Mouse (Mus musculus) adipocyte (in vitro differentiated cells): ENCODE results near the gene Smim14.
A peak's percentile ranks its signal among the peaks of the same experiment; 100 is the strongest.

Source experiments
- DNase-seq: peaks from one replicate; pipeline ENCODE4 v3.0.0-alpha.2; 2016; ENCODE audit warnings: low spot score

Gene Smim14

GRCm38 (mm10) chr5:65459454-65459853, 77.5 kb downstream of the Smim14 start:
- DNase-seq = no peak

GRCm38 (mm10) chr5:65457846-65458245, 79.1 kb downstream of the Smim14 start:
- peak; percentile 74 for DNase-seq

GRCm38 (mm10) chr5:65457086-65457827, 79.7 kb downstream of the Smim14 start:
- peak; percentile 64 for DNase-seq

- DNase-seq = peak; percentile 72
These were observed 82.2 kb downstream of the Smim14 start for GRCm38 (mm10) chr5:65454771-65455170.

- DNase-seq = no peak
These were observed 88.0 kb downstream of the Smim14 start for GRCm38 (mm10) chr5:65448941-65449340.

DNA sequence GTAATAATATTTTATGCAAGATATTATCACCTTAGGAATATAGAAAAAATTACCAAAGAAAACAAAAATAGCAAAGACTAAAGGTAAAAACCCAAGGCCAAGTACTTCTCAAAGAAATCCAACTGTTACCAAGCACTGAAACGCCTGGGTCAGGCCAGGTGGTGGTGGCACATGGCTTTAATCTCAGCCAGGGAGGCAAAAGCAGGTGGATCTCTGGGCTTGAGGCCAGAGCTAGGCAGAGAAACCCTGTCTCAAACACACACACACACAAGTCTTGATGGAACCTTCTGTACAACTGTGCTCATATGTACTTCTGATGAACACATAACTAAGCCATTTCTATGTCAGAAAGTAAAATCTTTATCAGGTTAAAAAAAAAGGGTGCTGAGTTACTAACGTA, 89.2 kb downstream of the Smim14 start:
- DNase-seq = no peak

DNA sequence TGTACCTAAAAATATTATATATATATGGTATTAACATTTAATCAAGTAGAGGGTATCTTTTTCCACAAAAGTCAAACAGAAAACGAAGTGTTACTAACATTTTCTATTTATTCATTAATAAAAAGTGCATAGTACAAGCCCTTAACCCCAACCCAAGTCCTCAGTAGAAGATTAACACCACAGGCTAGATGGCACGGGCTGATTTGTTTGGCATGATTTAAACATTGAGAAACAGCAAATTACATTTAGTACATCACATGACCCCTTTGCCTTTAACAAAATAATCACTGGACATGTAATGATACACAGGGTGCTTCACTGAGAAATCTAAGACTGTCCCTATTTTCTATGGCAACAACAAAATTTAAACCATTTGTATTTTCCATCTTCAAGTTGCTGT, 90.2 kb downstream of the Smim14 start:
- no peak for DNase-seq

GRCm38 (mm10) chr5:65444981-65445380, 92.0 kb downstream of the Smim14 start:
- no peak for DNase-seq

DNA sequence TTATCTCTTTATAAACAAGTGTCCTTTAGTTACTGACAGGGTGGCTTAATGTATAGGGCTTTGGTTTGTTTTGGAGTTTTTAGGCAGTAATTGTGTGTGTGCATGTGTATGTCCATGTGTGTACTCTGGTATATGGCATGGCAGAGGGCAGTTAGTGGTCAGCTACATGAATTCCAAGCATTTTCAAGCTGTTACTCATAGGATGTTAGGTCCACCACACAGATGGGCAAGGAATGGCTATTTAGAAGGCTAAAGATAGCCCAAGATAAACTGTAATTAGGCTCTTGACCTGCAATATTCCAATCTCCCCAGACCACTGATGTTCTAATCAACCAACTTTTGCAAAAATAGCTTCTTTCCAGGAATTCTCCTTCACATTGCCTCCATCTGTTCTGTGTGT, 98.9 kb downstream of the Smim14 start:
- DNase-seq = no peak

DNA sequence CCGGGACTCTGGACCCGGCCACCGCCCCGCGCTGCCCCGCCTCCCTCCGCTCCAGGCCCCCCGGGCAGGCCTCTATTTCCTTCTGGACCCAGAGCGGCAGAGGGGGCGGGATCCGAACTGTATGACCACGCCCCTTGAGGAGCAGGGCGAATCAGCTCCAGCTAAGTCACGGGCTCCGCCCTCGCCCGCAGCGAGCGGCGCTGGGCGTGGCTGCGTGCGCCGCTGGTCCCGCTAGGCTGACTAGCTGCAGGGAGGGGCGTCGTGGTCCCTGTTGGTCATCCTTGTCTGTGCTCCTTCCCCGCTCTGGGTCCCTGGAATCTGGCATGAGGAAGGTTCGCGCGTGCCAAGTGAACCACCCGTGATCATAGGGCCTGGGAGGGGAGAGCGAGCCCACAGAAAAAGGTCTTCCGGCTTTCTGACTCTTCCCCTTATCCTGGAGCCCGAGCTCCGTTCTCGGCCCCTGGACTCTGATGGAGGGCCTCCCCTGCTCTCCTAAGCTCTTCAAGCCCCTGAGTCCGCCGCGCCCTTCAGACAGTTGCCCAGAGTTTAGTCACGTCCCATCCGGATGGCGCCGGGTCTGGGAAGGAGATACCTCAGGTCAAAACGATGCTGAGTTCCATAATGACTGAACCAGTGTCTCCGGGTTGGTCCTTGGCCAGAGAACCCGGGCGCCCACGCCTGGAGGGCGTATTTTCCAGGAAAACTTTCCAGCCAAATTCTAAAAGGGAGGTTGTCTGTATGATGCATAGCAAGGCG, 101.0 kb downstream of the Smim14 start, which contains the start of gene Ugdh:
Ugdh (minus strand) TSS at position 144 of the 756 bp plus-strand sequence.
- peak; percentile 97 for DNase-seq

GRCm38 (mm10) chr5:65435363-65435805, 101.6 kb downstream of the Smim14 start:
- peak; percentile 70 for DNase-seq

- peak; percentile 48 for DNase-seq
These were observed 102.3 kb downstream of the Smim14 start for GRCm38 (mm10) chr5:65434471-65435362.

DNA sequence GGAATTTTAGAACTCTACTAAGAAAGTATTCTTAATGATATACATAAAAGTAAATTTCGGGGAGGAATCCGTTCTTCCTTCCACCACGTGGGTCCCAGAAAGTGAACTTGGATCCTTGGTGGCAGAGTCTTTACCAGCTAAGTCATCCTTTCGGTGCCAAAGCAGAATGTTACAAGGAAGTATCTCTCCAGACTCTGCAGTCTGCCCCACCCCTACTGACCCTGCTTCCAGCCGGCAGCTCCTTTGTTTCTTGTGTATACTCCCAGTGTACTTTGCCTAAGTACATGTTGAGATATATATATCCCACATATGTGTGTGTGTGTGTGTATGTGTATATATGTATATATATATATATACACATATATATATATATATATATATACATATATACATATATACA, 107.5 kb downstream of the Smim14 start:
- no peak for DNase-seq

- DNase-seq = no peak
These were observed 108.7 kb downstream of the Smim14 start for GRCm38 (mm10) chr5:65428321-65428720.

DNA sequence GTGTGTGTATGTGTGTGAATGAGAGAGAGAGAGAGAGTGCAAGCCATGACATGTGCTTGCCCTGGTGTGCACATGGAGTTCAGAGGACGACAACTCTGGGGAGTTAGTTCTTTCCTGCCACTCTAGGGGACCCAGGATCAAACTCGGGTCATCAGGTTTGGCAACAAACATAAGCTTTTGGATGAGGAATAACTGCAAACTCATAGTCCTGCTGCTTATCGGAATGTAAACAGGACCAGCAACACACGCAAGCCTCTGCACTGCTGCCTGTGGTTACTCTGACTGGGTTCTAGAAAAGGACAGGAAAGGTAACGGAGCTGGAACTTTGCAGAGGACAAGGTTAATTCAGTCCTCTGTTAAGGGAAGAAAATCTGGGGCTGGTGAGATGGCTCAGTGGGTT, 111.7 kb downstream of the Smim14 start:
- no peak for DNase-seq

GRCm38 (mm10) chr5:65424215-65424614, 112.8 kb downstream of the Smim14 start:
- DNase-seq = no peak

DNA sequence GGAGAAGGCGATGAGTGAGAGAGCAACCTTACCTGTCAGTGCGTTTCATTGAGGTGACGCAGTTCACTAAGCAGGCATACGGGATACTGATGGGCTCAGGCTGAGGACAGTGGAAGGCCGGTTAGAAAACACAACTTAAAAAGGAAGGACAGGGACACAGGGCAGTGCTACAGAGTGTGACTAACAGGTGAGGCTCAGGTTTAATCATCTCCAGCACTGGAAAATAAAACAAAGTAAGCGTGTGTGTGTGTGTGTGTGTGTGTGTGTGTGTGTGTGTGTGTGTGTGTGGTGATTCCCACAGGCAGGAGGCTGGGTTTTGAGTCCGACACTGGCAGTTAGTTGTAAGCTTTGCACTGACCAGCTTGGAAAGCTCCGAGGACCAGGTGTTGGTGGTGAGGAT, 114.2 kb downstream of the Smim14 start:
- no peak for DNase-seq

DNA sequence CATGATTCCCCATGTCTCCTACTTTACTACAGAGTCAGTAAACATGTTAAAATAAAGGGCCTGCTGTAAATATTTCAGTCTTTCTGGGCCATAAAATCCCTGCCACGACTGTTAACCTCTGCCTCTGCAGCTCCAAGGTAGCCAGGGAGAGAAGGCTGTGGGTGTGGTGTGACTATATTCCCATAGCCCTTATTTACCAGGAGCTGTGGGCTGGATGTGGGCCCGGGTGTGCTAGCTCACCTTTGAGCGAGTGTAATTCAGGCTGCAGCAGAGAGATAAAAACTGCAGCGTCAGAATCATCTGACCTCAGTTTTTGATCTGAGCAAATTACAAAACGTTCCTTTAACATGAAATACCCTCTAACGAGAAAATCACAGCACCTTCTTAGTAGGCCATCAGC, 116.2 kb downstream of the Smim14 start:
- no peak for DNase-seq

- DNase-seq = no peak
These were observed 117.8 kb downstream of the Smim14 start for GRCm38 (mm10) chr5:65419136-65419535.

- no peak for DNase-seq
These were observed 121.1 kb downstream of the Smim14 start for GRCm38 (mm10) chr5:65415653-65416458.

DNA sequence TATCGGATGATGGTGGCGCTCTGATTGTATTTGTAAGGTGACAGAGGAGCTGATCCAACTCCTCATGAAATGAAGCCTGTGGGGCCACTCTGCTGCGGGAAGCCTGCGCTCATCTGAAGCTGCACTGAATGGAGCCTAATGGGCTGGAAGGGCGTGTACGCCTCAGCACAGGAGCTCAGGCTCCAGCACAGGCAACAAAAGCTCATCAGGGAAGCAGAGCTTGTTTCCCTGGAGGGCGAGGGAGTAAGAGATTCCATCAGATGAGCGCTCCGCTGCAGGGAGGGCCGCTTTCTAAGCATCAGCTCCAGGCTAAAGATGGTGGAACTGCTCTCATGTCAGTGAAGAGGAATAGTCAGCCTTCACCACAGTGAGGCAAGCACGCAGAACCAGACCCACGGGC, 129.0 kb downstream of the Smim14 start:
- DNase-seq = no peak
